Mouse (Mus musculus) mouse embryonic stem cell (cell line): Measurements from ENCODE around the gene Tpsg1.

Source experiments
- in situ Hi-C, 2 experiments: fragments of 300-500 bp; cut with MboI; formaldehyde crosslinking; loops; 1 replicate in 1 of 2; 3 replicates in 1 of 2; pipeline ENCODE4 v1.14.3; 2019 to 2020; ENCODE audit warnings: low sequenced_read_pairs in 2 of 2, low pct_unique_long_range_greater_than_20kb in 1 of 2, mixed read lengths in 1 of 2; ENCODE audit not compliant: unreplicated experiment in 1 of 2

The Tpsg1 gene

GRCm38 (mm10) chr17:25368973-25369372 is at the start of gene Tpsg1:
Tpsg1 (plus strand) TSS chr17:25369273.
- in situ Hi-C loops, result no loop called here

- in situ Hi-C loops, result no loop called here
These were observed 48.3 kb upstream of the Tpsg1 start for GRCm38 (mm10) chr17:25320819-25321218.

GRCm38 (mm10) chr17:25322930-25323329 is 46.1 kb upstream of the Tpsg1 start:
- in situ Hi-C loops, result no loop called here

- in situ Hi-C loops, result no loop called here
These were observed 36.8 kb upstream of the Tpsg1 start for GRCm38 (mm10) chr17:25332321-25332720.

- in situ Hi-C loops, result no loop called here
These were observed 35.1 kb upstream of the Tpsg1 start for GRCm38 (mm10) chr17:25333943-25334342.

GRCm38 (mm10) chr17:25338218-25338617 is 30.9 kb upstream of the Tpsg1 start:
- in situ Hi-C loops, result no loop called here

GRCm38 (mm10) chr17:25340003-25340402 is 29.1 kb upstream of the Tpsg1 start:
- in situ Hi-C loops, result no loop called here

- in situ Hi-C loops, result no loop called here
These were observed 27.6 kb upstream of the Tpsg1 start for GRCm38 (mm10) chr17:25341490-25341889.

- in situ Hi-C loops, result no loop called here
These were observed 23.6 kb upstream of the Tpsg1 start, which contains the start of gene Tpsab1 for GRCm38 (mm10) chr17:25345462-25345861. Tpsab1 (minus strand) TSS chr17:25345562.

- in situ Hi-C loops, result no loop called here
These were observed 7.8 kb upstream of the Tpsg1 start for GRCm38 (mm10) chr17:25361291-25361690.

GRCm38 (mm10) chr17:25363726-25364125 is 5.3 kb upstream of the Tpsg1 start:
- in situ Hi-C loops, result no loop called here

- in situ Hi-C loops, result no loop called here
These were observed 3.1 kb upstream of the Tpsg1 start, which contains the start of gene Tpsb2 for GRCm38 (mm10) chr17:25366005-25366404. Tpsb2 (plus strand) TSS chr17:25366305.

- in situ Hi-C loops, result no loop called here
These were observed 3.4 kb downstream of the Tpsg1 start for GRCm38 (mm10) chr17:25372491-25372890.

GRCm38 (mm10) chr17:25374011-25374410 is 4.9 kb downstream of the Tpsg1 start:
- in situ Hi-C loops, result no loop called here

GRCm38 (mm10) chr17:25394526-25394925 is 25.5 kb downstream of the Tpsg1 start:
- in situ Hi-C loops, result loop anchor here in 1 of 2 experiments (5.0 kb wide), 1 partner anchor 63 kb away; no protein-coding TSS in a partner anchor

GRCm38 (mm10) chr17:25397804-25398519 is 28.9 kb downstream of the Tpsg1 start:
- in situ Hi-C loops, result no loop called here

GRCm38 (mm10) chr17:25398520-25398838 is 29.4 kb downstream of the Tpsg1 start:
- in situ Hi-C loops, result no loop called here

- in situ Hi-C loops, result no loop called here
These were observed 31.4 kb downstream of the Tpsg1 start for GRCm38 (mm10) chr17:25400443-25400842.

GRCm38 (mm10) chr17:25401491-25401890 is 32.4 kb downstream of the Tpsg1 start:
- in situ Hi-C loops, result no loop called here

- in situ Hi-C loops, result no loop called here
These were observed 33.2 kb downstream of the Tpsg1 start for GRCm38 (mm10) chr17:25402224-25402623.
